Mouse (Mus musculus) megakaryocyte, embryonic 14.5 days (primary cell): ENCODE results near the gene Mfap4.

ENCODE experiments used
- FLI1 ChIP-seq: IDR thresholded peaks from 2 replicates; pipeline ENCODE4 v1.6.1; 2012; ENCODE audit warnings: low read length, inconsistent platforms, mixed read lengths
- GATA1 ChIP-seq: IDR thresholded peaks from 3 replicates; pipeline ENCODE4 v1.6.1; 2012; ENCODE audit warnings: mixed read lengths, low read length, inconsistent platforms, borderline replicate concordance

DNA sequence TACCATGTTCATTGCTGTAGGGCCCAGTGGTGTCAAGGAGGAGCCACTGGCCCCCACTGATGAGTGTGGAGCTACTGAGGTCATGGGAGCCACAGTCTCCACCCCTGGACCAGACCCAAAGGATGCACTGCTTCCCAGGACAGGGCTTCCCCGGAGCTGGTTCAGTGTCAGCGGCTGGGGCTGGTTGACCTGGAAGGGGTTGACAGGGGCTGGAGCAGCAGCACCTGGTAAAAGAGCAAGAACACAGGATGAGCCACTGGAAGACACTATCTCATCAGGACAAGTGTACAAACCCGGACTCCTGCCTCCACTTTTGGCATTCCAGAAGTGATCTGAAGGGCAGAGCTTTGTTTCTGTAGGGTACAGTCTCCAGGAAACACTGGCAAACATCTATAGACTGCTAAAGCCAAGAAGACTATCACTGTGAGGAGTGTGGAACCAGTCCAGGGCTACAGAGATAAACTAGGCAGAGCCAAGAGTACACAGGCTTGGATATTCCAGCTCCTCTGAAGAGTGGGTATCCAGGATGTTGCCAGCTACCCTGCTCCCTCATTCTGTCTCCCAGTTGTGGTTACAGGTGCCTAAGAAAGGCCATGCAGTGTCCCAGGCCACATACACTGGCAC, 34.4 kb downstream of the Mfap4 start:
- TF ChIP-seq FLI1, result no peak
- no peak for TF ChIP-seq GATA1
